Mouse (Mus musculus): ENCODE measurements at regions not wholly inside any gene's neighbourhood (a gene's known extent, or its start where the extent isn't known, plus 50 kb on each side); places are given as distances from the start of the nearest gene placed in this dataset.

DNA sequence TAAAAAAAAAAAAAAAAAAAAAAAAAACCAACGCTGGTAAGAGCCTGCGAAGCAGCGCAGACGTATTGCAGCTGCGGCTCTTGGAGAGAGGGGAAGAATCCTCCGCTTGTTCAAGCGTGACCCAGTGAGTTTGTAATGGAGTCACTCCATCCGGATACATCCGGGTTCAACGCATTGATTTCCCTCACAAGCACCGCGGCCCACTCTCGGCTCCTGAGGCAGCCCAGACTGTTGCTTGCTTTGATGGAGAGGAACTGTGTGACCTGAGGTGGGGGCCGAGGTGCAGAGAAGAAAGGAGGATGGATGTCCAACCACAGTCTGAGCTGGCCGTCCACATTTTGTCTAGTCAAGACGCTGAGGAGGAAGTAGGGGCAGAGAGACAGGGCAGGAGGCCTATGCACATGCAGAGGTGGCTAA is 68.0 kb upstream of the Arhgap5 start:
- TF ChIP-seq CTCF (IDR thresholded peaks at IDR 0.05; ENCODE audit: low read depth): no peak
- ATAC-seq: peak; percentile 78
- Histone ChIP-seq H3K4me3 (ENCODE audit: low read length) (no peak overlapping the region), H3K27ac (no peak overlapping the region), H3K36me3 (ENCODE audit: insufficient read depth, low read length) (no peaks in the 10 kb centered on the region), H3K9ac (replicated peaks; ENCODE audit: low read length) (no peak overlapping the region), H3K27me3 (ENCODE audit: insufficient read depth, low read length) (no peaks in the 10 kb centered on the region), H3K4me1 (ENCODE audit: insufficient read depth, low read length) (no peaks in the 10 kb centered on the region), H3K4me2 (ENCODE audit: low read depth, low read length) (peak overlapping the region; percentile 20), H3K9me3 (ENCODE audit: low read length) (no peaks in the 10 kb centered on the region)
- DNase-seq (ENCODE audit: low spot score): peak; percentile 59
- WGBS: 32% methylated on average over 16 of the region's 16 CpGs

DNA sequence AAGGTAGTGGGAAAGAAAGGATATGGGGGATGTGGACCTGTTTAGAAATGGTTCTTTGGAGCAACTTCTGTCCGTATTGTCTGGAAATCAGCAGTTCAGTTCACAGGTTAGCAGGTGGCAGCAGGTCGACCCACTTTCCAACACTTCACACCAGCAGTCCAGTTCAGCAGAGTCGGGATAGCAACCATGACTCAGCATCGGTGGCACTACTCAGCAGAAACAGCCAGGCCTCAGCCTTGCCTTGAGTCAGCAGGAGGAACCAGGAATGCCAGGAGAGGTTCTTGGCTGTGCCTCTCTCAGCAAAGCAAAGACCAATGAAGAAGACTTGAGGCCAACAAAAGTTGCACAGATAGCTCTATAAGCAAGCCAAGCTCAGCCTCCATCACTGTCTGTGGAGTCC is 66.8 kb upstream of the Arhgap5 start:
- TF ChIP-seq CTCF (IDR thresholded peaks at IDR 0.05; ENCODE audit: low read depth): no peak
- Histone ChIP-seq H3K4me2 (ENCODE audit: low read depth, low read length) (no peak overlapping the region), H3K36me3 (ENCODE audit: insufficient read depth, low read length) (no peaks in the 10 kb centered on the region), H3K9ac (replicated peaks; ENCODE audit: low read length) (no peak overlapping the region), H3K9me3 (ENCODE audit: low read length) (no peaks in the 10 kb centered on the region), H3K27ac (no peak overlapping the region), H3K27me3 (ENCODE audit: insufficient read depth, low read length) (no peaks in the 10 kb centered on the region), H3K4me1 (ENCODE audit: insufficient read depth, low read length) (no peaks in the 10 kb centered on the region), H3K4me3 (ENCODE audit: low read length) (no peak overlapping the region)
- WGBS: 95% methylated on average over 4 of the region's 4 CpGs
- ATAC-seq (no peak), DNase-seq (ENCODE audit: low spot score) (no peak)

DNA sequence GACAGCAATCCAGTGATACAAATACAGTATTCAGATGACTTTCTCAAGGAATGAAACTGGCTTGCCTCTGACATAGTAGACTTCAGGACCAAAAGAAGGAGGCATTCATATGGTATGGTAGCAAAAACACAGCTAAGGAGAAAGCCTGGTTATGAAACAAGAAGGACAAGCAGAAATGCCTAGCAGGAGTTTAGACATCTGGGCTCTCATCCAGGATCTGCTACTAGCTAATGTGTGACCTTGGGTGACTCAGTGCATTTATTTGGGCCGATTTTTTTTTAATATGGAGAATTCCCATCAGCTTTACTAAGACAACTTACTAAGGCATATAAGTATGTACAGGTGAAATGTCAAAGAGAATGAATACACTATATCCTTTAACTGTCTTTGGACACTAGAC is 64.5 kb upstream of the Arhgap5 start:
- no peak for TF ChIP-seq CTCF (IDR thresholded peaks at IDR 0.05; ENCODE audit: low read depth)
- Histone ChIP-seq H3K27ac (no peak overlapping the region), H3K4me2 (ENCODE audit: low read depth, low read length) (no peak overlapping the region), H3K9me3 (ENCODE audit: low read length) (no peaks in the 10 kb centered on the region), H3K36me3 (ENCODE audit: insufficient read depth, low read length) (no peaks in the 10 kb centered on the region), H3K9ac (replicated peaks; ENCODE audit: low read length) (no peak overlapping the region), H3K4me3 (ENCODE audit: low read length) (no peak overlapping the region), H3K27me3 (ENCODE audit: insufficient read depth, low read length) (no peaks in the 10 kb centered on the region), H3K4me1 (ENCODE audit: insufficient read depth, low read length) (no peaks in the 10 kb centered on the region)
- 77% methylated on average over 1 of the region's 1 CpGs for WGBS
- DNase-seq (ENCODE audit: low spot score) (no peak), ATAC-seq (no peak)

DNA sequence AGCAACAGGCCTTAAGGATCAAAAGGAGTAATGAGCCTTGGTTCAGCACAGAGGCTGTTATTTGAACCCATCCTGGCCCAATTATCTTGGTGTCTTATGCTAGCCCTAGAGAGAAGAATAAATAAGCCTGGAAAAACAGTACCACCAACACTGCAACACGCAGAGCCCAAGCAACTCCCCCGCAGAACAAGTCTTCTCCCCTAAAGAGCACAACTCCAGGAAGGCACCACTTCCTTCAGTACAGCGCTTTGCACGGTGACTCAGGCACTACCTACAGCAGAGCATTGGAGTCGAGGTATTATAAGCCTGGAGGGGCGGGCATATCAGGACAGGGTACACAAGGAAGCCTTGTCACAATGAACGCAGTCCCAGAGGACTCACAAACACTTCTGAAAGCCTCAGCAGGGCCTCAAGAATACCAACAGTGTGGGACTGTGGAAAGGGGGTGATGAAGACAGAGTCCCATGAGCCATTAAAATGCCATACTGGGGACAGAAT is 62.9 kb upstream of the Arhgap5 start:
- no peaks in the 10 kb centered on the region for H3K27me3 ChIP-seq (ENCODE audit: insufficient read depth, low read length)
- no peaks in the 10 kb centered on the region for H3K36me3 ChIP-seq (ENCODE audit: insufficient read depth, low read length)
- no peaks in the 10 kb centered on the region for H3K9me3 ChIP-seq (ENCODE audit: low read length)
- 74% methylated on average over 7 of the region's 7 CpGs for WGBS
- H3K4me1 ChIP-seq (ENCODE audit: insufficient read depth, low read length): no peaks in the 10 kb centered on the region
- H3K9ac ChIP-seq (replicated peaks; ENCODE audit: low read length): no peak overlapping the region
- H3K27ac ChIP-seq: no peak overlapping the region
- no peak for DNase-seq (ENCODE audit: low spot score)
- no peak for ATAC-seq
- H3K4me3 ChIP-seq (ENCODE audit: low read length): no peak overlapping the region
- TF ChIP-seq CTCF (IDR thresholded peaks at IDR 0.05; ENCODE audit: low read depth): no peak
- no peak overlapping the region for H3K4me2 ChIP-seq (ENCODE audit: low read depth, low read length)

DNA sequence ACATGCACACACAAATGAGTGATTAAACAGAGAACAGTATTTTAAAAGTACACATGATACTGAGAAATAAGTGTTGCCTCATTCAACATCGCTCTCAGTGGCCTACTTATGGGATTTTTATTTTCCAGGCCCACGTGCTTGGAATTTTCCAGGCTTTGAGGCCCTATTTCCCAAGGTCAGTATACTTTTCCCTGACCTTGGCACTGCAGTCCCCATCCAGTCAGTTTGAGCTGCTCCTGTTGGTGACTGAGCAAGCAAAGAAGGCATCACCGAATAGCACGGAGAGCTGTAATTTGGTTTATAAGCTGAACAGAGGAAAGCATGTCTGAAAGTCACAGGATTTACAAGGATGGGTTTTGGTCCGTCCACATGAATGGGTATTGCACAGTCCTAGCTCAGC is 61.4 kb upstream of the Arhgap5 start:
- DNase-seq (ENCODE audit: low spot score) (no peak), ATAC-seq (no peak)
- no peaks in the 10 kb centered on the region for H3K9me3 ChIP-seq (ENCODE audit: low read length)
- H3K4me3 ChIP-seq (ENCODE audit: low read length): no peak overlapping the region
- no peaks in the 10 kb centered on the region for H3K4me1 ChIP-seq (ENCODE audit: insufficient read depth, low read length)
- no peak overlapping the region for H3K27ac ChIP-seq
- no peak for TF ChIP-seq CTCF (IDR thresholded peaks at IDR 0.05; ENCODE audit: low read depth)
- WGBS: 91% methylated on average over 5 of the region's 5 CpGs
- no peaks in the 10 kb centered on the region for H3K36me3 ChIP-seq (ENCODE audit: insufficient read depth, low read length)
- no peak overlapping the region for H3K4me2 ChIP-seq (ENCODE audit: low read depth, low read length)
- no peaks in the 10 kb centered on the region for H3K27me3 ChIP-seq (ENCODE audit: insufficient read depth, low read length)
- H3K9ac ChIP-seq (replicated peaks; ENCODE audit: low read length): no peak overlapping the region

DNA sequence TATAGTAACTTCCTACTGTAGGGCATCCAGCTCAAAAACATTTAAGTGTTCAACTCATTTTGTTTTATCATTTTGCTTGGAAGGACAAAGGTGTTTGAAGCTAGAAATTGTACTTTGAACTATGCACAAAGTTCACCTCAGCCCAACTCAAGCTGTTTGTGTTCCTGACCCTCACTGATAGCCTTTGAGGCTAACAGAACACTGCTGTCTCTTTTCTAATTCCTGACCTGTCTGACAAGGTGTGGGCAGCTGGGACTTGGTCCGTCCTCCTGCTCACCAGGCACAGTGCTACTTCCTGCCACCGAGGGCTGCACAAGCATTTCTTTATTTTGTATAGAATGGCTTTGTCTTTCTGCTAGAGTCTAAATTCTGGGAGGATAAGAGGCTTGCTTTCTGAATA is 58.0 kb upstream of the Arhgap5 start:
- H3K4me1 ChIP-seq (ENCODE audit: insufficient read depth, low read length): no peaks in the 10 kb centered on the region
- H3K4me3 ChIP-seq (ENCODE audit: low read length): no peak overlapping the region
- H3K27me3 ChIP-seq (ENCODE audit: insufficient read depth, low read length): no peaks in the 10 kb centered on the region
- H3K9me3 ChIP-seq (ENCODE audit: low read length): no peaks in the 10 kb centered on the region
- DNase-seq (ENCODE audit: low spot score) (no peak), ATAC-seq (no peak)
- no peak overlapping the region for H3K4me2 ChIP-seq (ENCODE audit: low read depth, low read length)
- no peak overlapping the region for H3K27ac ChIP-seq
- H3K9ac ChIP-seq (replicated peaks; ENCODE audit: low read length): no peak overlapping the region
- TF ChIP-seq CTCF (IDR thresholded peaks at IDR 0.05; ENCODE audit: low read depth): no peak
- WGBS: 52% methylated on average over 2 of the region's 2 CpGs
- no peaks in the 10 kb centered on the region for H3K36me3 ChIP-seq (ENCODE audit: insufficient read depth, low read length)

DNA sequence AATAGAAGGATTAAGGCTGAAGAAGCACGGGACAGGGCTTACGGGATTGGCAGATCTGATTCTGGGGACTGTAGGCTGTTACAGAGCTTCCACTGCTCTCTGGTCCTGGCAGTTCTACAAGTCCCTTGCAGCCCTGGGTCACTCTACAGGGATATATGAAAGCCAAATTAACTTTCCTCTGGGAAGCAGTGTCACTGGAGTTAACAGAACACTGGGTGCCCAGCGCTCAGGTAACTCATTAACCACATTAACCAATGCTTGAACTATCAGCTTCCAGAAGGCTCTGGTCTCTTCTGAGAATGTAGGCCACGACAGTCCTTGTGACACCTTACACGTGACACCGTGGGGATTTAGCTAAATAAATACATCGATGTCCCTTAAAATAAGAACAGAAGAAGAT is 57.3 kb upstream of the Arhgap5 start:
- WGBS: 80% methylated on average over 7 of the region's 7 CpGs

More for the DNA sequence above, 57.3 kb upstream of the Arhgap5 start:
- H3K4me2 ChIP-seq (ENCODE audit: low read depth, low read length): no peak overlapping the region
- no peak overlapping the region for H3K9ac ChIP-seq (replicated peaks; ENCODE audit: low read length)
- no peak overlapping the region for H3K27ac ChIP-seq
- H3K9me3 ChIP-seq (ENCODE audit: low read length): no peaks in the 10 kb centered on the region
- ATAC-seq (no peak), DNase-seq (ENCODE audit: low spot score) (no peak)
- TF ChIP-seq CTCF (IDR thresholded peaks at IDR 0.05; ENCODE audit: low read depth): no peak
- no peaks in the 10 kb centered on the region for H3K36me3 ChIP-seq (ENCODE audit: insufficient read depth, low read length)
- no peaks in the 10 kb centered on the region for H3K4me1 ChIP-seq (ENCODE audit: insufficient read depth, low read length)
- H3K27me3 ChIP-seq (ENCODE audit: insufficient read depth, low read length): no peaks in the 10 kb centered on the region
- no peak overlapping the region for H3K4me3 ChIP-seq (ENCODE audit: low read length)

Measured in hindbrain, postnatal 0 days (tissue).